16 mouse cellular contexts compared by ENCODE assay signal in genomic region chr7:98492331-98492730, GRCm38 (mm10). TPM values are rescaled to one million over a fixed set of nuclear protein-coding genes. Genes with fewer than 3 reads are reported as not detected.
DNase-seq lines count a peak whose midpoint lies in the region; ATAC-seq and TF ChIP-seq lines count a peak whose summit lies in the region.
"Had no signal": no experiment of that assay in that cellular context is flagged by ENCODE, and none has a peak within 500 bp of the region (broad histone marks: within the 10 kb centered on the region; RNA-seq: fewer than 3 reads in every experiment).

No protein-coding gene starts in this region.

- peak overlapping the region; percentile 67 for H3K9ac ChIP-seq in heart, adult 2 months (ENCODE audit: low read depth, low read length)
- H3K9ac ChIP-seq in heart, postnatal 0 days (replicated peaks; ENCODE audit: low read depth, low read length): 0 out of 2 replicates have a peak overlapping the region, but pooled peaks have one; percentile 4
- no peak overlapping the region for H3K9ac ChIP-seq in neural tube, embryonic 15.5 days (replicated peaks)
- H3K9ac ChIP-seq: forebrain, embryonic 13.5 days; liver, embryonic 14.5 days had no signal

- no peak for DNase-seq in heart, adult 2 months
- no peak for DNase-seq in heart, postnatal 36 days
- peak; percentile 18 for DNase-seq in kidney, postnatal 10 days
- DNase-seq in kidney, adult 18-20 months: no peak
- DNase-seq in heart, postnatal 0 days (ENCODE audit: low spot score): no peak
- DNase-seq in MN1 (ENCODE audit: low spot score): no peak
- no peak for DNase-seq in layer of hippocampus, postnatal 14 days (ENCODE audit: low spot score in 2 of 2)
- DNase-seq: adrenal gland, adult 8-10 months; B cell, adult 2 months had no signal

- no peaks in the 10 kb centered on the region for H3K9me3 ChIP-seq in heart, postnatal 0 days (replicated peaks; ENCODE audit: control insufficient read depth, low read length)
- H3K9me3 ChIP-seq in neural tube, embryonic 15.5 days (replicated peaks): no peaks in the 10 kb centered on the region
- H3K9me3 ChIP-seq: forebrain, embryonic 13.5 days had no signal

- ATAC-seq in heart, postnatal 0 days (ENCODE audit: insufficient read depth, low read depth): no peak
- no peak for ATAC-seq in neural tube, embryonic 15.5 days (ENCODE audit: low FRiP score)
- ATAC-seq: forebrain, embryonic 13.5 days had no signal

- intact Hi-C loops in heart, adult 2 months (cut with DNase I): loop anchor here (2.0 kb wide), 1 partner anchor 30 kb away; no protein-coding TSS in a partner anchor
- intact Hi-C loops in heart, postnatal 36 days (cut with DNase I): no loop called here

- TF ChIP-seq CTCF in heart, adult 2 months (IDR thresholded peaks at IDR 0.05): no peak
- no peak for TF ChIP-seq CTCF in heart, postnatal 0 days (IDR thresholded peaks at IDR 0.05; ENCODE audit: low read depth)

- 45% methylated on average over 5 of the region's 5 CpGs for WGBS in heart, adult 2 months
- 65% methylated on average over 5 of the region's 5 CpGs for WGBS in heart, postnatal 0 days
- 71% methylated on average over 5 of the region's 5 CpGs for WGBS in neural tube, embryonic 15.5 days

- no peaks in the 10 kb centered on the region; the same call in 1 of the 2 replicates for H3K79me2 ChIP-seq in heart, adult 2 months (replicated peaks; ENCODE audit: control insufficient read depth, insufficient read depth, low read length)

- no peaks in the 10 kb centered on the region for H3K27me3 ChIP-seq in heart, adult 2 months (ENCODE audit: control insufficient read depth, insufficient read depth, low read length)
- H3K27me3 ChIP-seq in heart, postnatal 0 days (ENCODE audit: control insufficient read depth, insufficient read depth, low read length): peaks cover 6% of the 10 kb centered on the region; the same call in 1 of the 2 replicates
- peaks cover 19% of the 10 kb centered on the region for H3K27me3 ChIP-seq in neural tube, embryonic 15.5 days (replicated peaks)

- peak overlapping the region; percentile 70 for H3K27ac ChIP-seq in heart, adult 2 months
- peak overlapping the region; percentile 27; the same call in 1 of the 2 replicates for H3K27ac ChIP-seq in heart, postnatal 0 days (ENCODE audit: low read depth)
- no peak overlapping the region for H3K27ac ChIP-seq in neural tube, embryonic 15.5 days (replicated peaks)
- H3K27ac ChIP-seq: forebrain, embryonic 13.5 days; liver, embryonic 14.5 days had no signal

- no peak for TF ChIP-seq POLR2A in heart, adult 2 months (IDR thresholded peaks at IDR 0.05; ENCODE audit: insufficient read depth, low read depth, low read length)

- H3K36me3 ChIP-seq in heart, adult 2 months (ENCODE audit: control insufficient read depth, insufficient read depth, low read length): no peaks in the 10 kb centered on the region
- H3K36me3 ChIP-seq in heart, postnatal 0 days (replicated peaks; ENCODE audit: control insufficient read depth, insufficient read depth, low read length): no peaks in the 10 kb centered on the region
- no peaks in the 10 kb centered on the region for H3K36me3 ChIP-seq in neural tube, embryonic 15.5 days

- peak overlapping the region; percentile 67 for H3K4me2 ChIP-seq in heart, postnatal 0 days (ENCODE audit: low read depth, low read length)
- peak overlapping the region; percentile 17 for H3K4me2 ChIP-seq in neural tube, embryonic 15.5 days
- H3K4me2 ChIP-seq: forebrain, embryonic 13.5 days had no signal

- peaks cover 8% of the 10 kb centered on the region for H3K4me1 ChIP-seq in heart, adult 2 months (ENCODE audit: control insufficient read depth, insufficient read depth, low read length)
- H3K4me1 ChIP-seq in heart, postnatal 0 days (ENCODE audit: control insufficient read depth, insufficient read depth): 0 out of 2 replicates have a peak, but pooled peaks cover 7% of the 10 kb centered on the region
- peaks cover 22% of the 10 kb centered on the region for H3K4me1 ChIP-seq in neural tube, embryonic 15.5 days

- H3K4me3 ChIP-seq in heart, adult 2 months: peak overlapping the region; percentile 90
- peak overlapping the region; percentile 43; the same call in 1 of the 2 replicates for H3K4me3 ChIP-seq in heart, postnatal 0 days (ENCODE audit: low read depth, low read length)
- no peak overlapping the region for H3K4me3 ChIP-seq in neural tube, embryonic 15.5 days (replicated peaks)
- H3K4me3 ChIP-seq: forebrain, embryonic 13.5 days had no signal

- no peak for TF ChIP-seq EP300 in heart, adult 2 months (IDR thresholded peaks at IDR 0.05; ENCODE audit: insufficient read depth, low read depth, low read length)
- no peak for TF ChIP-seq EP300 in heart, postnatal 0 days (IDR thresholded peaks at IDR 0.05; ENCODE audit: low read depth)

RNA-seq across cellular contexts. Expression of gene Lrrc32, which starts 3.2 kb away (rescaled TPM):
- total RNA-seq in heart, adult 2 months (2021): 10 to 100 TPM; 13.6 to 13.7 TPM
- polyA plus RNA-seq in heart, adult 2 months (2012; rRNA removed): 14.5 and 21.9 TPM in 2 replicates
- total RNA-seq in heart, postnatal 36 days (2021): 10 to 100 TPM; 14.6 to 15.8 TPM
- 10.3 and 11.4 TPM in 2 replicates for total RNA-seq in heart, postnatal 0 days (2014; rRNA removed; ENCODE audit: low replicate concordance)
- polyA plus RNA-seq in heart, postnatal 0 days (2015; fragmentation: Nextera tagmentation; extraction: Ambion mirVana): 4.6 and 5.7 TPM in 2 replicates
- polyA plus RNA-seq in neural tube, embryonic 15.5 days (2015; fragmentation: Nextera tagmentation; extraction: Ambion mirVana): 3.1 and 5.5 TPM in 2 replicates
- total RNA-seq in layer of hippocampus, postnatal 14 days (2021): 1 to 10 TPM; 1.9 to 3.2 TPM

RNA-seq across cellular contexts. Expression of gene Gucy2d, which starts 52.1 kb away (rescaled TPM):
- total RNA-seq in heart, adult 2 months (2021): under 1 TPM in 1 of 2 experiments, not detected in 1; 0.21 TPM
- polyA plus RNA-seq in heart, adult 2 months (2012; rRNA removed): 0.20 TPM in 1 of 2 replicates, not detected in the other
- total RNA-seq in heart, postnatal 36 days (2021): under 1 TPM in 1 of 2 experiments, not detected in 1; 0.25 TPM
- total RNA-seq in heart, postnatal 0 days (2014; rRNA removed; ENCODE audit: low replicate concordance): not detected in 2 replicates
- polyA plus RNA-seq in heart, postnatal 0 days (2015; fragmentation: Nextera tagmentation; extraction: Ambion mirVana): 0.08 TPM in 2 replicates
- 0.28 and 0.37 TPM in 2 replicates for polyA plus RNA-seq in neural tube, embryonic 15.5 days (2015; fragmentation: Nextera tagmentation; extraction: Ambion mirVana)
- total RNA-seq in layer of hippocampus, postnatal 14 days (2021): not detected
- total RNA-seq: adrenal gland, adult 8-10 months; layer of hippocampus, postnatal 25 days had no signal
- polyA plus RNA-seq: forebrain, embryonic 13.5 days; gonadal fat pad, adult 2 months; liver, embryonic 14.5 days; midbrain, postnatal 0 days; spleen, adult 2 months had no signal
